Mouse (Mus musculus): ENCODE measurements around the gene Gnai3. TPM values are rescaled to one million over a fixed set of nuclear protein-coding genes. Genes with fewer than 3 reads are reported as not detected.

The Gnai3 gene
- polyA plus RNA-seq, 2 experiments = 89.8 to 166 TPM

- no peaks in the 10 kb centered on the region for H3K9me3 ChIP-seq (ENCODE audit: control insufficient read depth, low read length)
- H3K36me3 ChIP-seq (ENCODE audit: control insufficient read depth, insufficient read depth, low read length) = peaks cover 70% of the 10 kb centered on the region
- no peaks in the 10 kb centered on the region for H3K27me3 ChIP-seq (ENCODE audit: control insufficient read depth, insufficient read depth, low read length)
- no peak overlapping the region for H3K4me2 ChIP-seq (replicated peaks; ENCODE audit: low read depth, low read length, severe bottlenecking)
- no peaks in the 10 kb centered on the region for H3K4me1 ChIP-seq (ENCODE audit: control insufficient read depth, insufficient read depth, low read length)
- H3K9ac ChIP-seq (ENCODE audit: low read depth, low read length, severe bottlenecking) = no peak overlapping the region
- DNase-seq (ENCODE audit: low spot score) (no peak), ATAC-seq (ENCODE audit: low FRiP score, low read depth) (no peak)
- H3K27ac ChIP-seq (replicated peaks; ENCODE audit: low read depth, low read length) = no peak overlapping the region
- WGBS = 91% methylated on average over 6 of the region's 6 CpGs
- no peak for TF ChIP-seq POLR2A (IDR thresholded peaks at IDR 0.05; ENCODE audit: borderline replicate concordance, extremely low read depth, insufficient read depth, insufficient read length)
- H3K4me3 ChIP-seq (replicated peaks; ENCODE audit: low read length) = no peak overlapping the region
These were observed 28.5 kb downstream of the Gnai3 start for GRCm38 (mm10) chr3:108117465-108117864.

- Histone ChIP-seq H3K9me3 (ENCODE audit: control insufficient read depth, low read length) (no peaks in the 10 kb centered on the region), H3K27ac (replicated peaks; ENCODE audit: low read depth, low read length) (no peak overlapping the region), H3K36me3 (ENCODE audit: control insufficient read depth, insufficient read depth, low read length) (peaks cover 83% of the 10 kb centered on the region), H3K4me1 (ENCODE audit: control insufficient read depth, insufficient read depth, low read length) (no peaks in the 10 kb centered on the region), H3K9ac (ENCODE audit: low read depth, low read length, severe bottlenecking) (no peak overlapping the region), H3K27me3 (ENCODE audit: control insufficient read depth, insufficient read depth, low read length) (no peaks in the 10 kb centered on the region), H3K4me3 (replicated peaks; ENCODE audit: low read length) (no peak overlapping the region), H3K4me2 (replicated peaks; ENCODE audit: low read depth, low read length, severe bottlenecking) (no peak overlapping the region)
- TF ChIP-seq POLR2A (IDR thresholded peaks at IDR 0.05; ENCODE audit: borderline replicate concordance, extremely low read depth, insufficient read depth, insufficient read length) = no peak
- DNase-seq (ENCODE audit: low spot score) = no peak
- WGBS = 87% methylated on average over 7 of the region's 7 CpGs
- no peak for ATAC-seq (ENCODE audit: low FRiP score, low read depth)
These were observed 32.2 kb downstream of the Gnai3 start for GRCm38 (mm10) chr3:108113591-108114289.

GRCm38 (mm10) chr3:108112666-108113065 lies 33.3 kb downstream of the Gnai3 start:
- Histone ChIP-seq H3K4me2 (replicated peaks; ENCODE audit: low read depth, low read length, severe bottlenecking) (no peak overlapping the region), H3K9me3 (ENCODE audit: control insufficient read depth, low read length) (no peaks in the 10 kb centered on the region), H3K4me3 (replicated peaks; ENCODE audit: low read length) (no peak overlapping the region), H3K36me3 (ENCODE audit: control insufficient read depth, insufficient read depth, low read length) (peaks cover 83% of the 10 kb centered on the region), H3K4me1 (ENCODE audit: control insufficient read depth, insufficient read depth, low read length) (no peaks in the 10 kb centered on the region), H3K27me3 (ENCODE audit: control insufficient read depth, insufficient read depth, low read length) (no peaks in the 10 kb centered on the region), H3K9ac (ENCODE audit: low read depth, low read length, severe bottlenecking) (no peak overlapping the region), H3K27ac (replicated peaks; ENCODE audit: low read depth, low read length) (no peak overlapping the region)
- no peak for TF ChIP-seq POLR2A (IDR thresholded peaks at IDR 0.05; ENCODE audit: borderline replicate concordance, extremely low read depth, insufficient read depth, insufficient read length)
- no peak for DNase-seq (ENCODE audit: low spot score)
- 90% methylated on average over 4 of the region's 4 CpGs for WGBS
- ATAC-seq (ENCODE audit: low FRiP score, low read depth) = no peak

DNA sequence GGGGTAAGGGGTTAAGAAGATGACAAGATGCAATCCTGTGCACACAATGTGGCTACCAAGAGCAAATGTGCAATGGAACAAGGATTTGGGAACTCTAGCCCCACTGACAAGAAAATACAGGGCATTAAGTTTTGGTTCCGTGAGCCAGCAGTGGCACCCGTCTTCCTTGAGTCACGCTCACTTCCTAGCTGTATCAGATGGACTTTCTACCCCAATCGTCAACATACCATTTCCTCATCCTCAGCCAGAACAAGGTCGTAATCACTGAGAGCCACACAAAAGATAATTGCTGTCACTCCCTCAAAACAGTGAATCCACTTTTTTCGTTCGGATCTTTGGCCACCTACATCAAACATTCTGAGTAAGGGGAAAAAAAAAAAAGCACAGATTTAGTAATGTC lies 33.7 kb downstream of the Gnai3 start:
- H3K36me3 ChIP-seq (ENCODE audit: control insufficient read depth, insufficient read depth, low read length) = peaks cover 81% of the 10 kb centered on the region
- H3K4me3 ChIP-seq (replicated peaks; ENCODE audit: low read length) = no peak overlapping the region
- H3K27me3 ChIP-seq (ENCODE audit: control insufficient read depth, insufficient read depth, low read length) = no peaks in the 10 kb centered on the region
- no peaks in the 10 kb centered on the region for H3K4me1 ChIP-seq (ENCODE audit: control insufficient read depth, insufficient read depth, low read length)
- no peak overlapping the region for H3K27ac ChIP-seq (replicated peaks; ENCODE audit: low read depth, low read length)
- H3K9me3 ChIP-seq (ENCODE audit: control insufficient read depth, low read length) = no peaks in the 10 kb centered on the region
- no peak for ATAC-seq (ENCODE audit: low FRiP score, low read depth)
- no peak for DNase-seq (ENCODE audit: low spot score)
- H3K4me2 ChIP-seq (replicated peaks; ENCODE audit: low read depth, low read length, severe bottlenecking) = no peak overlapping the region
- no peak overlapping the region for H3K9ac ChIP-seq (ENCODE audit: low read depth, low read length, severe bottlenecking)
- TF ChIP-seq POLR2A (IDR thresholded peaks at IDR 0.05; ENCODE audit: borderline replicate concordance, extremely low read depth, insufficient read depth, insufficient read length) = no peak
- 84% methylated on average over 7 of the region's 7 CpGs for WGBS

GRCm38 (mm10) chr3:108111320-108111719 lies 34.6 kb downstream of the Gnai3 start:
- Histone ChIP-seq H3K9ac (ENCODE audit: low read depth, low read length, severe bottlenecking) (no peak overlapping the region), H3K4me2 (replicated peaks; ENCODE audit: low read depth, low read length, severe bottlenecking) (no peak overlapping the region), H3K27me3 (ENCODE audit: control insufficient read depth, insufficient read depth, low read length) (no peaks in the 10 kb centered on the region), H3K36me3 (ENCODE audit: control insufficient read depth, insufficient read depth, low read length) (peaks cover 80% of the 10 kb centered on the region), H3K4me1 (ENCODE audit: control insufficient read depth, insufficient read depth, low read length) (no peaks in the 10 kb centered on the region), H3K27ac (replicated peaks; ENCODE audit: low read depth, low read length) (no peak overlapping the region), H3K4me3 (replicated peaks; ENCODE audit: low read length) (no peak overlapping the region), H3K9me3 (ENCODE audit: control insufficient read depth, low read length) (no peaks in the 10 kb centered on the region)
- ATAC-seq (ENCODE audit: low FRiP score, low read depth) = no peak
- TF ChIP-seq POLR2A (IDR thresholded peaks at IDR 0.05; ENCODE audit: borderline replicate concordance, extremely low read depth, insufficient read depth, insufficient read length) = no peak
- 88% methylated on average over 5 of the region's 5 CpGs for WGBS
- DNase-seq (ENCODE audit: low spot score) = no peak

Measured in limb, embryonic 14.5 days (tissue).